Mouse (Mus musculus): ENCODE measurements around the gene Mesp1. TPM values are rescaled to one million over a fixed set of nuclear protein-coding genes. Genes with fewer than 3 reads are reported as not detected.

Gene Mesp1
- polyA plus RNA-seq (2012; rRNA removed) (0.02 TPM in 1 of 2 replicates, not detected in the other), polyA plus RNA-seq (2014; fragmentation: Nextera tagmentation; extraction: Ambion mirVana) (not detected in 2 replicates)

- no peak for DNase-seq (ENCODE audit: low read depth in 3 of 3, low spot score in 3 of 3)
- Histone ChIP-seq H3K27me3 (ENCODE audit: control insufficient read depth, insufficient read depth, low read length) (peaks cover 27% of the 10 kb centered on the region), H3K4me3 (ENCODE audit: insufficient read depth in 1 of 2, low read depth in 2 of 2, low read length in 2 of 2) (peak within 1 kb of the TSS; percentile 7 to 36; a peak in 3 of 4 replicates), H3K27ac (no peak within 1 kb of the TSS), H3K36me3 (replicated peaks; ENCODE audit: control insufficient read depth, insufficient read depth, low read depth) (no peaks in the 10 kb centered on the region), H3K4me1 (replicated peaks; ENCODE audit: control insufficient read depth in 2 of 2, insufficient read depth in 2 of 2, low read length in 1 of 2) (no peaks in the 10 kb centered on the region), H3K4me2 (ENCODE audit: low read depth) (peak within 1 kb of the TSS; percentile 56), H3K9me3 (ENCODE audit: control insufficient read depth, low read length) (no peaks in the 10 kb centered on the region), H3K9ac (replicated peaks) (no peak within 1 kb of the TSS)
- ATAC-seq (ENCODE audit: insufficient read depth), result no peak
- WGBS (ENCODE audit: insufficient replicate concordance), result 39% methylated on average over 6 of the region's 6 CpGs
- TF ChIP-seq CTCF (IDR thresholded peaks at IDR 0.05; ENCODE audit: low read depth), result no peak
- TF ChIP-seq EP300 (IDR thresholded peaks at IDR 0.05; ENCODE audit: low read depth), result no peak
These were observed at the start of gene Mesp1 for GRCm38 (mm10) chr7:79793688-79794087. TSS of gene Mesp1 (minus strand) at chr7:79793788.

- DNase-seq (ENCODE audit: low read depth in 3 of 3, low spot score in 3 of 3) (peak; percentile 10 to 33 (median 29)), ATAC-seq (ENCODE audit: insufficient read depth) (peak; percentile 74)
- WGBS (ENCODE audit: insufficient replicate concordance), result 69% methylated on average over 7 of the region's 7 CpGs
- H3K4me2 ChIP-seq (ENCODE audit: low read depth), result peak overlapping the region; percentile 40
- no peak overlapping the region for H3K9ac ChIP-seq (replicated peaks)
- H3K27me3 ChIP-seq (ENCODE audit: control insufficient read depth, insufficient read depth, low read length), result no peaks in the 10 kb centered on the region
- no peak overlapping the region for H3K27ac ChIP-seq
- no peaks in the 10 kb centered on the region; a peak in 2 of 4 replicates for H3K4me1 ChIP-seq (replicated peaks; ENCODE audit: control insufficient read depth in 2 of 2, insufficient read depth in 2 of 2, low read length in 1 of 2)
- TF ChIP-seq EP300 (IDR thresholded peaks at IDR 0.05; ENCODE audit: low read depth), result no peak
- no peak for TF ChIP-seq CTCF (IDR thresholded peaks at IDR 0.05; ENCODE audit: low read depth)
- no peaks in the 10 kb centered on the region for H3K36me3 ChIP-seq (replicated peaks; ENCODE audit: control insufficient read depth, insufficient read depth, low read depth)
- H3K9me3 ChIP-seq (ENCODE audit: control insufficient read depth, low read length), result no peaks in the 10 kb centered on the region
- peak overlapping the region; percentile 28 for H3K4me3 ChIP-seq (ENCODE audit: insufficient read depth in 1 of 2, low read depth in 2 of 2, low read length in 2 of 2)
These were observed 48.6 kb upstream of the Mesp1 start for GRCm38 (mm10) chr7:79842163-79842562.

- ATAC-seq (ENCODE audit: insufficient read depth) (no peak), DNase-seq (ENCODE audit: low read depth in 3 of 3, low spot score in 3 of 3) (no peak)
- TF ChIP-seq EP300 (IDR thresholded peaks at IDR 0.05; ENCODE audit: low read depth), result no peak
- TF ChIP-seq CTCF (IDR thresholded peaks at IDR 0.05; ENCODE audit: low read depth), result no peak
- H3K9ac ChIP-seq (replicated peaks), result no peak overlapping the region
- 48% methylated on average over 2 of the region's 2 CpGs for WGBS (ENCODE audit: insufficient replicate concordance)
- no peak overlapping the region for H3K4me2 ChIP-seq (ENCODE audit: low read depth)
- no peak overlapping the region for H3K4me3 ChIP-seq (ENCODE audit: insufficient read depth in 1 of 2, low read depth in 2 of 2, low read length in 2 of 2)
- no peak overlapping the region for H3K27ac ChIP-seq
- H3K36me3 ChIP-seq (replicated peaks; ENCODE audit: control insufficient read depth, insufficient read depth, low read depth), result no peaks in the 10 kb centered on the region
- no peaks in the 10 kb centered on the region for H3K4me1 ChIP-seq (replicated peaks; ENCODE audit: control insufficient read depth in 2 of 2, insufficient read depth in 2 of 2, low read length in 1 of 2)
- no peaks in the 10 kb centered on the region for H3K9me3 ChIP-seq (ENCODE audit: control insufficient read depth, low read length)
- H3K27me3 ChIP-seq (ENCODE audit: control insufficient read depth, insufficient read depth, low read length), result no peaks in the 10 kb centered on the region
These were observed 43.7 kb upstream of the Mesp1 start for GRCm38 (mm10) chr7:79837247-79837646.

- TF ChIP-seq EP300 (IDR thresholded peaks at IDR 0.05; ENCODE audit: low read depth) (no peak), CTCF (IDR thresholded peaks at IDR 0.05; ENCODE audit: low read depth) (no peak)
- no peak overlapping the region for H3K4me3 ChIP-seq (ENCODE audit: insufficient read depth in 1 of 2, low read depth in 2 of 2, low read length in 2 of 2)
- ATAC-seq (ENCODE audit: insufficient read depth) (no peak), DNase-seq (ENCODE audit: low read depth in 3 of 3, low spot score in 3 of 3) (no peak)
- H3K9ac ChIP-seq (replicated peaks), result no peak overlapping the region
- H3K4me2 ChIP-seq (ENCODE audit: low read depth), result no peak overlapping the region
- H3K4me1 ChIP-seq (replicated peaks; ENCODE audit: control insufficient read depth in 2 of 2, insufficient read depth in 2 of 2, low read length in 1 of 2), result no peaks in the 10 kb centered on the region
- H3K9me3 ChIP-seq (ENCODE audit: control insufficient read depth, low read length), result no peaks in the 10 kb centered on the region
- 73% methylated on average over 6 of the region's 6 CpGs for WGBS (ENCODE audit: insufficient replicate concordance)
- H3K27me3 ChIP-seq (ENCODE audit: control insufficient read depth, insufficient read depth, low read length), result no peaks in the 10 kb centered on the region
- no peak overlapping the region for H3K27ac ChIP-seq
- H3K36me3 ChIP-seq (replicated peaks; ENCODE audit: control insufficient read depth, insufficient read depth, low read depth), result no peaks in the 10 kb centered on the region
These were observed 41.6 kb upstream of the Mesp1 start for GRCm38 (mm10) chr7:79835196-79835595.

- Histone ChIP-seq H3K4me3 (ENCODE audit: insufficient read depth in 1 of 2, low read depth in 2 of 2, low read length in 2 of 2) (no peak overlapping the region), H3K4me1 (replicated peaks; ENCODE audit: control insufficient read depth in 2 of 2, insufficient read depth in 2 of 2, low read length in 1 of 2) (no peaks in the 10 kb centered on the region), H3K4me2 (ENCODE audit: low read depth) (no peak overlapping the region), H3K9me3 (ENCODE audit: control insufficient read depth, low read length) (no peaks in the 10 kb centered on the region), H3K27ac (no peak overlapping the region), H3K9ac (replicated peaks) (no peak overlapping the region), H3K36me3 (replicated peaks; ENCODE audit: control insufficient read depth, insufficient read depth, low read depth) (no peaks in the 10 kb centered on the region), H3K27me3 (ENCODE audit: control insufficient read depth, insufficient read depth, low read length) (no peaks in the 10 kb centered on the region)
- DNase-seq (ENCODE audit: low read depth in 3 of 3, low spot score in 3 of 3) (no peak), ATAC-seq (ENCODE audit: insufficient read depth) (no peak)
- TF ChIP-seq EP300 (IDR thresholded peaks at IDR 0.05; ENCODE audit: low read depth) (no peak), CTCF (IDR thresholded peaks at IDR 0.05; ENCODE audit: low read depth) (no peak)
These were observed 39.4 kb upstream of the Mesp1 start for GRCm38 (mm10) chr7:79832980-79833379.

Data from liver, embryonic 14.5 days (tissue).